Mouse (Mus musculus): ENCODE data around the gene Sypl2.
A peak's percentile ranks its signal among the peaks of the same experiment; 100 is the strongest.

- TF ChIP-seq POLR2A (IDR thresholded peaks at IDR 0.05; ENCODE audit: borderline replicate concordance, control insufficient read depth, low read depth, low read length) (no peak), CTCF (IDR thresholded peaks at IDR 0.05; ENCODE audit: control insufficient read depth, insufficient read depth, low read length) (0 out of 2 replicates have a peak, but pooled peaks have one; percentile 15)
Observed at GRCm38 (mm10) chr3:108166486-108167211, 59.8 kb downstream of the Sypl2 start.

Measured in bone marrow, adult 2 months (tissue).